Mouse (Mus musculus) limb, embryonic 12.5 days (tissue): ENCODE data around the gene Cntnap4. TPM values are rescaled to one million over a fixed set of nuclear protein-coding genes. Genes with fewer than 3 reads are reported as not detected.
"Not testable (repeated sequence)": the region's sequence is repeated elsewhere in the genome, so short reads cannot be mapped to it uniquely, and the experiment has no call there.

Experiments
- ATAC-seq: fragments of 200-750 bp; cut with Nextera tagmentation; 2 replicates; pipeline ENCODE4 v1.8.0; 2017; ENCODE audit warnings: low read depth, moderate TSS enrichment; ENCODE audit not compliant: insufficient number of reproducible peaks, insufficient read depth, low FRiP score, low TSS enrichment
- H3K27ac ChIP-seq: fragments of 300-500 bp; sonication (generic); 2 replicates; pipeline ENCODE4 v1.5.1; 2016; ENCODE audit warnings: mild to moderate bottlenecking, moderate library complexity
- H3K27me3 ChIP-seq: fragments of 300-500 bp; sonication (generic); 2 replicates; pipeline ENCODE4 v1.6.1; 2016; ENCODE audit warnings: mild to moderate bottlenecking, moderate library complexity
- H3K36me3 ChIP-seq: fragments of 300-500 bp; sonication (generic); 2 replicates; pipeline ENCODE4 v1.6.1; 2016; ENCODE audit warnings: mild to moderate bottlenecking, moderate library complexity
- H3K4me1 ChIP-seq: fragments of 300-500 bp; sonication (generic); replicated peaks from 2 replicates; pipeline ENCODE4 v1.6.1; 2016
- H3K4me2 ChIP-seq: fragments of 300-500 bp; sonication (generic); 2 replicates; pipeline ENCODE4 v1.6.1; 2016; ENCODE audit warnings: mild to moderate bottlenecking, moderate library complexity
- H3K4me3 ChIP-seq: fragments of 300-500 bp; sonication (generic); replicated peaks from 2 replicates; pipeline ENCODE4 v1.5.1; 2016; ENCODE audit warnings: mild to moderate bottlenecking
- H3K9ac ChIP-seq: fragments of 300-500 bp; sonication (generic); replicated peaks from 2 replicates; pipeline ENCODE4 v1.6.1; 2016; ENCODE audit warnings: mild to moderate bottlenecking, moderate library complexity
- H3K9me3 ChIP-seq: fragments of 300-500 bp; sonication (generic); 2 replicates; pipeline ENCODE4 v1.6.1; 2016; ENCODE audit warnings: mild to moderate bottlenecking, moderate library complexity
- WGBS: fragments of 180-500 bp; shearing (Covaris S2); methylation state at CpG from one replicate; pipeline ENCODE4 v1.1.7; 2016; 5-methylcytosine and 5-hydroxymethylcytosine counted together
- polyA plus RNA-seq: library from polyadenylated mRNA; unstranded; fragments of >200 nt; fragmentation: Nextera tagmentation; extraction: Ambion mirVana; gene quantifications from 2 replicates; pipeline ENCODE4 v1.2.1, GENCODE M21; 2016

Cntnap4 gene
- polyA plus RNA-seq, 1 experiment from 2014 or later: 1.7 TPM

GRCm38 (mm10) chr8:112730583-112731432, 161.0 kb downstream of the Cntnap4 start:
- 94% methylated on average over 15 of the region's 15 CpGs for WGBS
- Histone ChIP-seq H3K4me1 (no peaks in the 10 kb centered on the region; the same call in 1 of the 2 replicates), H3K9ac (no peak overlapping the region), H3K36me3 (no peaks in the 10 kb centered on the region), H3K27me3 (no peaks in the 10 kb centered on the region), H3K27ac (no peak overlapping the region), H3K9me3 (no peaks in the 10 kb centered on the region), H3K4me3 (no peak overlapping the region), H3K4me2 (no peak overlapping the region)
- ATAC-seq: no peak

- no peak overlapping the region for H3K27ac ChIP-seq
- H3K9ac ChIP-seq: no peak overlapping the region
- H3K27me3 ChIP-seq: no peaks in the 10 kb centered on the region
- no peaks in the 10 kb centered on the region for H3K9me3 ChIP-seq
- no peak overlapping the region for H3K4me2 ChIP-seq
- WGBS: 79% methylated on average over 3 of the region's 3 CpGs
- no peaks in the 10 kb centered on the region for H3K4me1 ChIP-seq
- ATAC-seq: no peak
- no peak overlapping the region for H3K4me3 ChIP-seq
- no peaks in the 10 kb centered on the region for H3K36me3 ChIP-seq
These were observed 165.7 kb downstream of the Cntnap4 start for GRCm38 (mm10) chr8:112735575-112735974.

DNA sequence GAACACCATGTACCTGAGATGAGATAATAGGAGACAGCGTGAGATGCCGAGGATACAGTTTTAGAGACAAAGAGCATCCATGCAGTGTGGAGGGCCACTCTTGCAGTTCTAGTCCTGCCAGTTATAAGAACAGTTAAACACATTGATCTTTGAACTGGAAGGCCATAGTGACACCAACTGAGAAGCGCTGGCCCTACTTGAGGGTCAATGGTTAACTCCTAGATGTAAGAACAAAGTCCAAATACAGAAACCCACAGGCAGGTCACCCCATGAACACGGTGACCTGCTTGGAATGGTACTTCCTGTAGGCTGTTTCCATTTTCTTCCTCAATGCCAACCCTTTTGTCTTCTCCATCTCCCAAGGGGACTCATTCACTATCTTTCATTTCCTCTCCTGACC, 173.5 kb downstream of the Cntnap4 start:
- no peaks in the 10 kb centered on the region for H3K9me3 ChIP-seq
- WGBS: 94% methylated on average over 4 of the region's 4 CpGs
- H3K9ac ChIP-seq: no peak overlapping the region
- H3K27me3 ChIP-seq: no peaks in the 10 kb centered on the region
- no peak overlapping the region for H3K4me2 ChIP-seq
- H3K27ac ChIP-seq: no peak overlapping the region
- ATAC-seq: no peak
- H3K36me3 ChIP-seq: no peaks in the 10 kb centered on the region
- no peak overlapping the region for H3K4me3 ChIP-seq
- H3K4me1 ChIP-seq: no peaks in the 10 kb centered on the region

DNA sequence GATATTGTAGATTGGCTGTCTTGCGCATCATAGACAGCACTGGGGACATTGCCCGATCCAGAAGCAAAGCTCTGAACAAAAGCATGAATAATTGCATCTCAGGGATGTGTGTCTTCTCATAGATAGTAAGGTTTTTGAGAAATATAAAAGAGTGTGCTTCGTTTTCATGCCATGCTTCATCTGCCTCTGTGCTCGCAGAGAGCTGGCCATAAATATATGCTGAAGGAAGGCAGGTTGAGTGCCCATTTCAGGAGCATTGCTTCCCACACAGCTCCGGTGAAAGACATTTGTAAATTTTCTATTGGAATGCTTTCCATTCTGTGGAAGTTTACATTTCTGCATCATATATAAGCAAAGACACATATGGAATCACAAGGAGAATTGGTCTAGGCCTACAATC, 177.5 kb downstream of the Cntnap4 start:
- ATAC-seq: no peak
- H3K27me3 ChIP-seq: no peaks in the 10 kb centered on the region
- no peak overlapping the region for H3K4me3 ChIP-seq
- no peak overlapping the region for H3K27ac ChIP-seq
- no peaks in the 10 kb centered on the region for H3K9me3 ChIP-seq
- H3K36me3 ChIP-seq: no peaks in the 10 kb centered on the region
- H3K9ac ChIP-seq: no peak overlapping the region
- no peak overlapping the region for H3K4me2 ChIP-seq
- WGBS: 89% methylated on average over 5 of the region's 5 CpGs
- H3K4me1 ChIP-seq: no peaks in the 10 kb centered on the region

- no peaks in the 10 kb centered on the region for H3K36me3 ChIP-seq
- H3K4me3 ChIP-seq: no peak overlapping the region
- H3K4me1 ChIP-seq: no peaks in the 10 kb centered on the region
- no peak overlapping the region for H3K9ac ChIP-seq
- no peaks in the 10 kb centered on the region for H3K27me3 ChIP-seq
- WGBS: 81% methylated on average over 4 of the region's 4 CpGs
- no peak for ATAC-seq
- no peak overlapping the region for H3K4me2 ChIP-seq
- no peak overlapping the region for H3K27ac ChIP-seq
- no peaks in the 10 kb centered on the region for H3K9me3 ChIP-seq
These were observed 185.3 kb downstream of the Cntnap4 start for GRCm38 (mm10) chr8:112755171-112755570.

DNA sequence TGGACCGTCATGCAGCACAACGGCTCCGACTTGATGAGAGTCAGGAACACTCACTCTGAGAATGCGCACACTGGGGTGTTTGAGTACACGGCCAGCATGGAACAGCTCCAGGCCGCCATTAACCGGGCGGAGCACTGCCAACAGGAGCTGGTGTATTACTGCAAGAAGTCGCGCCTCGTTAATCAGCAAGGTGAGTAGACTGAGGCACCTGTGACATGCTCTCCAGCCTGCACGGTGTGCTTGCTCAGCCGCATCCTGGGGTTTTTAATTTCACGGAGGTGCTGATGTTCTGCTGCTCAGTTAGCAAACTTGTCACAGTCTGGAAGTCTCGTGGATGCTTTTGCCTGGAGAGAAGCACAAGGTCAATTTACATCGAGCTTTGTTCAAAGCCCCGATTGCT, 233.2 kb downstream of the Cntnap4 start:
- no peak for ATAC-seq
- Histone ChIP-seq H3K36me3 (no peaks in the 10 kb centered on the region), H3K9ac (no peak overlapping the region), H3K4me1 (no peaks in the 10 kb centered on the region), H3K4me2 (no peak overlapping the region), H3K27me3 (no peaks in the 10 kb centered on the region), H3K27ac (no peak overlapping the region), H3K9me3 (no peaks in the 10 kb centered on the region), H3K4me3 (no peak overlapping the region)
- WGBS: 89% methylated on average over 17 of the region's 17 CpGs

- Histone ChIP-seq H3K4me2 (no peak overlapping the region), H3K36me3 (no peaks in the 10 kb centered on the region), H3K27me3 (no peaks in the 10 kb centered on the region), H3K9me3 (no peaks in the 10 kb centered on the region), H3K9ac (no peak overlapping the region), H3K4me3 (no peak overlapping the region), H3K27ac (no peak overlapping the region), H3K4me1 (no peaks in the 10 kb centered on the region)
- 79% methylated on average over 5 of the region's 6 CpGs for WGBS
- ATAC-seq: no peak
These were observed 239.5 kb downstream of the Cntnap4 start for GRCm38 (mm10) chr8:112809382-112809781.

DNA sequence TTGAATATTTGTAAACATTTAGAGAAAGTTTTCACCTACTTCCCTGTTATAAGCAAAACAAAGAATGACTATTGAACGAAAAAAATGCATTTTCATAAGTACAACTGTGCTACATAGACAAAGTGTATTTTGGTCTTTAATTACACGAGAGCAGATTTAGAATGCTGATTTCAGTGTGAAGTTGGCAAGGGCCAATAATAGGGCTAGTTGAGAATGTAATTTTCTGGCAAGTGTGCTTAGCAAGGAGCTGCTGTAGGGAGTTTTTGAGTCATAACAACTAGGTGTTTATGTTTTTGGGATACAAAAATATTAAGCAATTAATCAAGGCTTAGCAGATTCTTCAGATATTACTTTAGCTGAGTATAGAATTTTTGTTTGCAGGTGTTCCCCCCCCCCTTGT, 271.2 kb downstream of the Cntnap4 start:
- ATAC-seq: no peak
- H3K4me3 ChIP-seq: no peak overlapping the region
- H3K4me2 ChIP-seq: no peak overlapping the region
- no peak overlapping the region for H3K27ac ChIP-seq
- no peaks in the 10 kb centered on the region for H3K4me1 ChIP-seq
- H3K9me3 ChIP-seq: no peaks in the 10 kb centered on the region; the same call in 1 of the 2 replicates
- no peak overlapping the region for H3K9ac ChIP-seq
- no peaks in the 10 kb centered on the region for H3K27me3 ChIP-seq
- 72% methylated on average over 2 of the region's 2 CpGs for WGBS
- no peaks in the 10 kb centered on the region for H3K36me3 ChIP-seq

DNA sequence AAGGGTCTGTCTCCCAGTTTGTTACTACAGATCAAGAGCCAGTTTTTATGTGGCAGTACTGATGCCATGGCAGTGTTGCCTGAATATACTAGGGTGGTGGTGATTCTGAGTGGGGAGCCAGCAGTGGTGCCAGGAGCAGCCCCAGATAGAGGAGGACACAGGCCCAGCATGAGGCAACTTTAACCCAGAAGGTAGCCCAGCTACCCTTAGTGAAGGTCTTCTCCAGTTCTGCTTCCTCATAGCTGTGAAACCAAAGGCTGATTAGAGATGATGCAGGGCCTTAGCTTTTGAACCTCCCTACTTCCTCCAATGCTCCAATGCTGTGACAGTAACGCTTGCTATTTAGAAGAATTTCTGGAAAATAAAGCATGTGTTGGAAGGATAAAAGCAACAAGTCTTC, 279.7 kb downstream of the Cntnap4 start:
- not testable (repeated sequence) for ATAC-seq, H3K4me3 ChIP-seq, H3K9ac ChIP-seq, H3K9me3 ChIP-seq, H3K36me3 ChIP-seq, H3K27me3 ChIP-seq, H3K4me2 ChIP-seq, H3K4me1 ChIP-seq, H3K27ac ChIP-seq
- WGBS: 90% methylated on average over 1 of the region's 1 CpGs

- Histone ChIP-seq H3K4me2 (no peak overlapping the region), H3K27me3 (no peaks in the 10 kb centered on the region), H3K4me1 (peaks cover 5% of the 10 kb centered on the region; the same call in 1 of the 2 replicates), H3K9ac (no peak overlapping the region), H3K36me3 (no peaks in the 10 kb centered on the region), H3K4me3 (no peak overlapping the region), H3K27ac (no peak overlapping the region), H3K9me3 (no peaks in the 10 kb centered on the region)
- ATAC-seq: peak; percentile 56
- WGBS: 44% methylated on average over 8 of the region's 8 CpGs
These were observed 336.7 kb downstream of the Cntnap4 start for GRCm38 (mm10) chr8:112906458-112907112.

DNA sequence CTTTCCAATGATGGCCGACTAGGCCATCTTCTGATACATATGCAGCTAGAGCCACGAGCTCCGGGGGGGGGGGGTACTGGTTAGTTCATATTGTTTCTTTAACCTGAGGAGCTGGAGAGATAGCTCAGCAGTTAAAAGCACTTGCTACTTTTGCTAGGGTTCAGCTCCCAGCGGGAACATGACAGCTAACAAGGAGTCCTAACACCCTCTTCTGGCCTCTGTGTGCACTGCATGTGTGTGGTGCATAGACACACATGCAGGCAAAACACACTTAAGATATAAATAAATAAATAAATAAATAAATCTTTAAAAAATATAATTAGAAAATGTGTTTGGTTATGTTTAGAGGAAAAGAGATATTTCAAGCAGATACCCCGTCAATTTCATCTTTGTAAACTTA, 339.7 kb downstream of the Cntnap4 start:
- no peak overlapping the region for H3K9ac ChIP-seq
- no peaks in the 10 kb centered on the region for H3K9me3 ChIP-seq
- no peak overlapping the region for H3K27ac ChIP-seq
- 52% methylated on average over 5 of the region's 5 CpGs for WGBS
- peaks cover 5% of the 10 kb centered on the region; the same call in 1 of the 2 replicates for H3K4me1 ChIP-seq
- no peak for ATAC-seq
- H3K27me3 ChIP-seq: no peaks in the 10 kb centered on the region
- no peak overlapping the region for H3K4me3 ChIP-seq
- no peaks in the 10 kb centered on the region for H3K36me3 ChIP-seq
- H3K4me2 ChIP-seq: no peak overlapping the region
